Mouse (Mus musculus): ENCODE measurements around the gene Gm26602.

The Gm26602 gene

GRCm38 (mm10) chr10:79929967-79930825 is 19.5 kb downstream of the Gm26602 start:
- in situ Hi-C loops (cut with MboI; ENCODE audit: unreplicated experiment in 2 of 2) = no loop called here

GRCm38 (mm10) chr10:79930826-79931186 is 20.1 kb downstream of the Gm26602 start:
- in situ Hi-C loops (cut with MboI; ENCODE audit: unreplicated experiment in 2 of 2) = no loop called here

- in situ Hi-C loops (cut with MboI; ENCODE audit: unreplicated experiment in 2 of 2) = no loop called here
Observed at GRCm38 (mm10) chr10:79931797-79932196, 21.1 kb downstream of the Gm26602 start.

GRCm38 (mm10) chr10:79932736-79933135 is 22.1 kb downstream of the Gm26602 start:
- in situ Hi-C loops (cut with MboI; ENCODE audit: unreplicated experiment in 2 of 2) = no loop called here

- in situ Hi-C loops (cut with MboI; ENCODE audit: unreplicated experiment in 2 of 2) = no loop called here
Observed at GRCm38 (mm10) chr10:79933145-79933679, 22.6 kb downstream of the Gm26602 start.

- in situ Hi-C loops (cut with MboI; ENCODE audit: unreplicated experiment in 2 of 2) = no loop called here
Observed at GRCm38 (mm10) chr10:79933861-79934260, 23.2 kb downstream of the Gm26602 start.

GRCm38 (mm10) chr10:79934272-79934721 is 23.6 kb downstream of the Gm26602 start:
- in situ Hi-C loops (cut with MboI; ENCODE audit: unreplicated experiment in 2 of 2) = no loop called here

- in situ Hi-C loops (cut with MboI; ENCODE audit: unreplicated experiment in 2 of 2) = no loop called here
Observed at GRCm38 (mm10) chr10:79934794-79935569, 24.3 kb downstream of the Gm26602 start.

GRCm38 (mm10) chr10:79936284-79936910 is 25.7 kb downstream of the Gm26602 start:
- in situ Hi-C loops (cut with MboI; ENCODE audit: unreplicated experiment in 2 of 2) = no loop called here

GRCm38 (mm10) chr10:79936911-79937441 is 26.3 kb downstream of the Gm26602 start:
- in situ Hi-C loops (cut with MboI; ENCODE audit: unreplicated experiment in 2 of 2) = no loop called here

GRCm38 (mm10) chr10:79937775-79938526 is 27.3 kb downstream of the Gm26602 start:
- in situ Hi-C loops (cut with MboI; ENCODE audit: unreplicated experiment in 2 of 2) = no loop called here

GRCm38 (mm10) chr10:79940749-79941148 is 30.1 kb downstream of the Gm26602 start:
- in situ Hi-C loops (cut with MboI; ENCODE audit: unreplicated experiment in 2 of 2) = no loop called here

- in situ Hi-C loops (cut with MboI; ENCODE audit: unreplicated experiment in 2 of 2) = no loop called here
Observed at GRCm38 (mm10) chr10:79942988-79943387, 32.3 kb downstream of the Gm26602 start.

- in situ Hi-C loops (cut with MboI; ENCODE audit: unreplicated experiment in 2 of 2) = no loop called here
Observed at GRCm38 (mm10) chr10:79943471-79943901, 32.8 kb downstream of the Gm26602 start.

GRCm38 (mm10) chr10:79945507-79946234 is 35.0 kb downstream of the Gm26602 start:
- in situ Hi-C loops (cut with MboI; ENCODE audit: unreplicated experiment in 2 of 2) = no loop called here

- in situ Hi-C loops (cut with MboI; ENCODE audit: unreplicated experiment in 2 of 2) = no loop called here
Observed at GRCm38 (mm10) chr10:79946752-79947322, 36.2 kb downstream of the Gm26602 start.

GRCm38 (mm10) chr10:79947502-79947901 is 36.8 kb downstream of the Gm26602 start:
- in situ Hi-C loops (cut with MboI; ENCODE audit: unreplicated experiment in 2 of 2) = no loop called here

GRCm38 (mm10) chr10:79949873-79950272 is 39.2 kb downstream of the Gm26602 start:
- in situ Hi-C loops (cut with MboI; ENCODE audit: unreplicated experiment in 2 of 2) = loop anchor here (5.0 to 25.0 kb wide), 2 partner anchors 118 to 312 kb away; partner anchors contain the start of genes Dazap1 (in 1 of the 2) and Gamt (in 1 of the 2)

GRCm38 (mm10) chr10:79950661-79951060 is 40.0 kb downstream of the Gm26602 start:
- in situ Hi-C loops (cut with MboI; ENCODE audit: unreplicated experiment in 2 of 2) = loop anchor here (5.0 to 25.0 kb wide), 2 partner anchors 118 to 312 kb away; partner anchors contain the start of genes Dazap1 (in 1 of the 2) and Gamt (in 1 of the 2)
